ENCODE assay signal across 8 mouse cellular contexts in the genomic region with DNA sequence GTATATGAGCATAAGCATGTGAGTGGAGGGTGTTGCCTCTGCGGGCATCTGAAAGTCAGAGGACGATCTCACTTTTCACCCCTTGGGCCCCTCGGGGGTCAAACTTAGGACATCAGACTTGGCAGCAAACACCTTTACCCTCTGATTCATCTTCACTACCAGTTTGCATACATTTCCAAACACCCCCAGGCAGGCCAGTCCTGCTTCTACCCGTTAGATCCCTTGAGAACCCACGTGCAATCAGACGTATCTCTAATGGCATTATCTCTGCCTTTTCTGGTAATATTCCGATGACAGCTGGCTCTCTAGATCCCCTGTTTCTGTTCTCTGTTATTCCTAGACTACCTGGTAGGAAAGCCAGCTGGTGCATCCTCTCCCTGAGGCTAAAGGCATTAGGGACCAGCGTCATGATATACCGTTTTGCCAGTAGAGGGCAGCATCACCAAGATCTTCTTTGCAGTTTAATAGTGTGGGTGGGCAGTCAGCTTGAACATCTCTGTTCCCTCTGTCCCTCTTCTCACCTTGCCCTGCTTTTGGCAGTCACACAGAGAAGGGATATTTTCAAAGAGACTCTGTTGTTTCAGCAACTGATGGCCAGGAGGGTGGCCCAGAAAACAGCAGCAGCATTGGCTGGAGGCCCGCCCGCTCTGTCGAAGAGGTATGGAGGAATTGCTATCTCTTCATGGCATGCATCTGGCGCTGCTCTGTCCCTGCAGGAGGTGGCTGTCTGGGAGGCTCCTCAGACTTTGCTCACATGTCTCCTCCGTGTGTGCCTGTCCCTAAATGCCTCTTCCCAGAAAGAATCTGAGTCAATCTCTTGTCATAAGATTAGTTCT.
DNase-seq lines count a peak whose midpoint lies in the region; ATAC-seq and TF ChIP-seq lines count a peak whose summit lies in the region.

No protein-coding gene starts in this region.

- H3K4me1 ChIP-seq in ES-E14 (ENCODE audit: control insufficient read depth in 2 of 2, insufficient read depth in 2 of 2, low read length in 2 of 2, poor library complexity in 1 of 2): no peaks in the 10 kb centered on the region
- no peaks in the 10 kb centered on the region for H3K4me1 ChIP-seq in embryonic facial prominence, embryonic 11.5 days (ENCODE audit: control insufficient read depth, insufficient read depth, low read length)
- H3K4me1 ChIP-seq in heart, embryonic 12.5 days (replicated peaks): peaks cover 24% of the 10 kb centered on the region
- no peaks in the 10 kb centered on the region for H3K4me1 ChIP-seq in lung, adult 2 months (ENCODE audit: control insufficient read depth, insufficient read depth, low read length)

- H3K4me3 ChIP-seq in ES-E14 (ENCODE audit: insufficient read depth in 1 of 2, low read depth in 1 of 2, low read length in 2 of 2, poor library complexity in 1 of 2, severe bottlenecking in 1 of 2): no peak overlapping the region
- H3K4me3 ChIP-seq in embryonic facial prominence, embryonic 11.5 days (ENCODE audit: low read depth, low read length): no peak overlapping the region
- no peak overlapping the region for H3K4me3 ChIP-seq in heart, embryonic 12.5 days
- no peak overlapping the region for H3K4me3 ChIP-seq in lung, adult 2 months (replicated peaks; ENCODE audit: extremely low read depth, low read depth, low read length)

- WGBS in embryonic facial prominence, embryonic 11.5 days: 46% methylated on average over 14 of the region's 14 CpGs
- 33% methylated on average over 14 of the region's 14 CpGs for WGBS in heart, embryonic 12.5 days
- 43% methylated on average over 14 of the region's 14 CpGs for WGBS in lung, adult 2 months

- no peak for TF ChIP-seq POLR2A in lung, adult 2 months (IDR thresholded peaks at IDR 0.05; ENCODE audit: borderline replicate concordance, extremely low read depth, low read depth, low read length)

- peak; percentile 69 for DNase-seq in ES-E14 (ENCODE audit: low read depth, low spot score)
- DNase-seq in adrenal gland, postnatal 25 days: peak; percentile 32
- peak; percentile 83 for DNase-seq in embryonic facial prominence, embryonic 11.5 days (ENCODE audit: low spot score)
- peak; percentile 19 to 66 for DNase-seq in kidney, postnatal 36 days
- peak; percentile 20 for DNase-seq in lung, adult 2 months
- peak; percentile 82 for DNase-seq in retina, postnatal 1 day
- no peak for DNase-seq in spleen, adult 12 weeks (ENCODE audit: low spot score)

- peak; percentile 56; the same call in 1 of the 2 replicates for ATAC-seq in embryonic facial prominence, embryonic 11.5 days (replicated peaks; ENCODE audit: insufficient number of reproducible peaks, low FRiP score, low TSS enrichment, low read depth)
- peak; percentile 45; the same call in 1 of the 2 replicates for ATAC-seq in heart, embryonic 12.5 days (ENCODE audit: insufficient number of reproducible peaks, low FRiP score)

- H3K4me2 ChIP-seq in embryonic facial prominence, embryonic 11.5 days (ENCODE audit: low read depth, low read length): no peak overlapping the region
- H3K4me2 ChIP-seq in heart, embryonic 12.5 days: peak overlapping the region; percentile 57

- in situ Hi-C loops in ES-E14 (cut with MboI; ENCODE audit: low sequenced_read_pairs in 2 of 2, unreplicated experiment in 2 of 2): no loop called here

- peak; percentile 48 for TF ChIP-seq CTCF in lung, adult 2 months (IDR thresholded peaks at IDR 0.05; ENCODE audit: insufficient read depth, low read length)

- no peaks in the 10 kb centered on the region for H3K9me3 ChIP-seq in ES-E14 (ENCODE audit: control insufficient read depth, insufficient read depth, low read depth, low read length)
- H3K9me3 ChIP-seq in embryonic facial prominence, embryonic 11.5 days (replicated peaks; ENCODE audit: control insufficient read depth, low read length): no peaks in the 10 kb centered on the region
- no peaks in the 10 kb centered on the region for H3K9me3 ChIP-seq in heart, embryonic 12.5 days (replicated peaks)

- no peak overlapping the region for H3K9ac ChIP-seq in ES-E14 (ENCODE audit: insufficient read depth, low read depth, low read length, poor library complexity, severe bottlenecking)
- H3K9ac ChIP-seq in embryonic facial prominence, embryonic 11.5 days (replicated peaks; ENCODE audit: low read length): no peak overlapping the region
- no peak overlapping the region for H3K9ac ChIP-seq in heart, embryonic 12.5 days

- H3K27me3 ChIP-seq in embryonic facial prominence, embryonic 11.5 days (ENCODE audit: control insufficient read depth, insufficient read depth, low read length): no peaks in the 10 kb centered on the region
- no peaks in the 10 kb centered on the region; the same call in 1 of the 2 replicates for H3K27me3 ChIP-seq in heart, embryonic 12.5 days (replicated peaks)

- no peaks in the 10 kb centered on the region for H3K36me3 ChIP-seq in ES-E14 (ENCODE audit: control insufficient read depth, insufficient read depth, low read length, poor library complexity, severe bottlenecking)
- H3K36me3 ChIP-seq in embryonic facial prominence, embryonic 11.5 days (replicated peaks; ENCODE audit: control insufficient read depth, insufficient read depth, low read depth, low read length): no peaks in the 10 kb centered on the region
- H3K36me3 ChIP-seq in heart, embryonic 12.5 days: no peaks in the 10 kb centered on the region

- H3K27ac ChIP-seq in ES-E14 (ENCODE audit: insufficient read depth, low read depth, low read length, poor library complexity, severe bottlenecking): no peak overlapping the region
- H3K27ac ChIP-seq in embryonic facial prominence, embryonic 11.5 days (replicated peaks; ENCODE audit: low read depth, low read length): no peak overlapping the region
- no peak overlapping the region for H3K27ac ChIP-seq in heart, embryonic 12.5 days (ENCODE audit: poor library complexity, severe bottlenecking)

TF ChIP-seq in ES-E14, 5 proteins besides CTCF, POLR2A, EP300 and RAD21:
- TF ChIP-seq ZC3H11A (IDR thresholded peaks at IDR 0.05; ENCODE audit: borderline replicate concordance, low read depth, low read length) (peak; percentile 49; the same call in 1 of the 2 replicates), MAFK (IDR thresholded peaks at IDR 0.05; ENCODE audit: insufficient read depth, low read depth, low read length) (no peak)
